Mouse (Mus musculus) cerebellum, adult 9-10 months (tissue): Measurements from ENCODE around the gene Gm11020.
"Not testable (repeated sequence)": the region's sequence is repeated elsewhere in the genome, so short reads cannot be mapped to it uniquely, and the experiment has no call there.

Experiments used
- DNase-seq: peaks from one replicate; pipeline ENCODE4 v3.0.0; 2022

Gm11020 gene

DNA sequence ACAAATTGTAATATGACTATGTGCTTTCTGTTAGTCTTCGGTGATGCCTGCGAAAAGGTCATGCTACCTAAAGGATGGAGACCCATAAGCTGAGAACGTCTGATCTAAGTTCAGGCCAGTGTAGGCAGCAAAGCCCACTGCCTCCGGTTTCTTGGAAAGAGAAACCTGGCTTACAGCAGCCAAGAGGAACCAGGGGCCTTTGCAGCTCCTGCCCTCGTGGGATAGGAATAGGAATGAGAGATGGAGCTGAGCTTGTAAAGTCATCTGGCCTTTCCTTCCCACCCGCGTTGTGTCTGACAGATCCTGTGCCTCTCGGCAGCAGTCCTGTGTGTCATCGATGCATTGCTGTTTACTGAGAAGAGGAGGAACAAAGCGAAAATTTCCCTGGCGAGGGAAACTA, at the start of gene Gm11020:
Gene Gm11020 (plus strand): TSS at position 301 of the 400 bp plus-strand sequence.
- not testable (repeated sequence) for DNase-seq

GRCm38 (mm10) chr8:104293081-104293480, 28.3 kb upstream of the Gm11020 start, which contains the start of gene Cmtm2a:
Gene Cmtm2a (minus strand): TSS chr8:104293181.
- DNase-seq: not testable (repeated sequence)

GRCm38 (mm10) chr8:104294396-104294795, 27.0 kb upstream of the Gm11020 start:
- DNase-seq: no peak

GRCm38 (mm10) chr8:104301577-104301976, 19.8 kb upstream of the Gm11020 start:
- not testable (repeated sequence) for DNase-seq

DNA sequence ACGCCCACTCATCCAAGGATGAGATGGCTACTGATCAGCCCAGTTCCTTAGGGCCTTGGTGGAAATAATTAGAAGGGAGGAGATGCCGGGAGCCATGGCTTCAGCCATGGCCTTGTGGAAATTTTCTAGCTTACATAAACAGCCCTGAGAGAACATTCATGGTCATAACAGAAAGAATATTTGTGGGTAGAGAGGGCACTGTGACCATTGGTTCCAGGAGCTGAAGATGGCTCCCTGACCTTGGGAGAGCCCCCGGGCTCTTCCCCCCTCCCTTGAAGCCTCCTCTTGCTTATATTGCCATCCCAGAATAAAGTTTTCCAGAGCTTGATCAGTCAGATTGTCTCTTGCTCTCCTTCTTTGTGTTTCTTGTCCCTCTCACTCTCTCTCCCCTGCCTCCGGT, 18.8 kb upstream of the Gm11020 start:
- not testable (repeated sequence) for DNase-seq

- no peak for DNase-seq
Measured at GRCm38 (mm10) chr8:104304962-104305361, 16.4 kb upstream of the Gm11020 start.

DNA sequence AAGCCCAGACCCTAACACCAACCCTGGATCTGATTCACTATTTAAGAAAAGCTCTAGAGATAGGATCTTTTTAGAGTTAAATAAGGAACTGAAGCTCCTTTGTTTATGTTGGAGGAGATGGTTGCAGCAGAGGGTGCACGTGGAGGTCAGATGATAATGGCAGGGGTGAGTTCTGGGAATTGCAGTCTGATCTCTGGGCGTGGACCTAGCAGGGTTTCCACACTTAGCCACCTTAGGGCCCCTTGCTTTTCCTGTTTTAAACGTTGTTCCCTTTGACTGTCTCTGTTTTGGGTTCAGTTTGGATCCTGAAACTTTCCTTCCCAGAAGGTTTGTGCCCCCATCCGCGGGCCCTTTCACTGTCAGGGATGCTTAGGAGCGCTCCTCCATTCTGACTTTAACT, 13.0 kb upstream of the Gm11020 start:
- not testable (repeated sequence) for DNase-seq

GRCm38 (mm10) chr8:104309441-104310155, 11.8 kb upstream of the Gm11020 start, which contains the start of the genes Gm45711 and Cmtm1:
Gene Gm45711 (minus strand): TSS chr8:104310081.
Gene Cmtm1 (minus strand): TSS chr8:104310145.
- peak; percentile 26 for DNase-seq

- DNase-seq: not testable (repeated sequence)
Measured at GRCm38 (mm10) chr8:104312023-104312422, 9.3 kb upstream of the Gm11020 start.

DNA sequence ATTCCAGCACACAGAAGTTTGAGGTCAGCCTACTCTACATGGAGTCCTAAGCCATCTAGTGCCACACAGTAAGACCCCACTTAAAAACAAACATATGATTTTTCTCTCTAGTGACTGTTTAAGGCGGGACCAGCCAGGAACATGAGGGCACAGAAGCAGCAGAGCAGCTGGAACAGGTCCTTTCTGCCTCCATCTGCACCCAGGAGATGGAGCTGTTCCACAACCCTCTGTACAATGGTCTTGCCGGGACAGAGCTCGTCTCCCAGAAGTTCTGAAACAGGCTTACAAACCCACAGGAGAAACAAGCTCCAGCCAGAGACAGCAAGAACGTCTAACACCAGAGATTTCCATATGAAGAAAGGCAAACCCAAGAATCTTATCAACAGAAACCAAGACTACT, 8.1 kb upstream of the Gm11020 start:
- no peak for DNase-seq

DNA sequence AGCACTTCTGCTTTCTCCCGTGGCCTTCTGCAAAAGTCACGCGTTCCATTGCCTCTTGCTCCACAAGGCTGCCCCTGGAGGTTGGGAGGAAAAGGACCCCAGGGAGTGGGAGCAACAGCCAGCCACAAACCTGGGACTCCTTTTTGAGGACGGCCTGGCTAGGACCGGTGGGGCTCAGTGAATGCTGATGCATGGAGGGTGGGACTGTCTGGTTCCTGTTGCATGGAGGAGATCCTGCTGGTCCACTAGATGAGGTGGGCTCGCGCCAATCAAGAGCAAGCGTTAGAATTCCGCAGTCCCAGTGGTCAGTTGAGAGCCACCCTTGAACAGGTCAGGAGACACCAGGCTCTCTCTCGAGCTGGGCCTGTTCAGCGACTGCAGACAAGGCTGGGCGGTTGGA, 563 bp downstream of the Gm11020 start, which contains the start of gene Cmtm2b:
Gene Cmtm2b (plus strand): TSS at position 301 of the 400 bp plus-strand sequence.
- not testable (repeated sequence) for DNase-seq

DNA sequence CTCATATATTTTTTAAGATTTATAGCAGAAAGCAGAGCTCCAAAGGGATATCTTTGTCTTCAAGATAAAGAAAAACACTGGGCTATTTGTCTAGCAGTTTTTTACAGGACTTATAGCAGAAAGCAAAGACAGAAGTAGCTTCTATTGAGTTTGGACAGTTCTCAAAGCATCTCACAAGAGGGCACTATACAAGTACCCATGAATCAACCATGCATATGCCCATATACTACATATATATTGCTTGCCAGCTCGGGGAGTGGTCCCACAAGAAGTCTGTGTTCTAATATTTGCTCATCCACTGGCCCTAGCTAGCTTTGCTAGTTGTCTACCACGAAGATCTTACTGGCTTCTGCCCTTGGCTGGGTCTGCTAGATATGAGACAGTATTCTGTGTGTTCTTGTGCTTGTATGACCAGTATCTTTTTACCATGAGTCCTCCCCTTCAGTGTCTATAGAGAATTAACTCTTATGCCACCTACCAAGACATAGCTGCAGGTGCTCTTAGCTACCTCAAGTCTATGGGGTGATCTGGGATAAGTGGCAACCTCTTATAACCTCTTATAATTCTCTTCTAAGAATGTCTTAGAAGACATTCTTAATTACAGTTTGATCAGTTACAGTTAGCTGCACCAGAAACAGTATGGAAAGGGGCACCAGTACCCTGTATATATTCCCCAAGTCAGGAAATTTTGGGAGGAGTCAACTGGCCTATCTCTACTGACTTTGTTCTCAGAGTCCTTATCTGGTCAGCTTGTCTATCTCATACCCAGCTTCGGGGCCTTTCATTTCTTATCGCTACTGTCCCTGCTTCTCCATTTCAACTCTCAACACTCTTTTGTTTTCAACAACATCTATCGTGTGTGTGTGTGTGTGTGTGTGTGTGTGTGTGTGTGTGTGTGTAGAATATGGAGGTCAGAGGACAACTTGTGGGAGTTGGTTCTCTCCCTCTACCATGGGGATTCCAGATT, 11.6 kb downstream of the Gm11020 start:
- no peak for DNase-seq

- DNase-seq: no peak
Measured at GRCm38 (mm10) chr8:104333786-104334185, 12.4 kb downstream of the Gm11020 start.

DNA sequence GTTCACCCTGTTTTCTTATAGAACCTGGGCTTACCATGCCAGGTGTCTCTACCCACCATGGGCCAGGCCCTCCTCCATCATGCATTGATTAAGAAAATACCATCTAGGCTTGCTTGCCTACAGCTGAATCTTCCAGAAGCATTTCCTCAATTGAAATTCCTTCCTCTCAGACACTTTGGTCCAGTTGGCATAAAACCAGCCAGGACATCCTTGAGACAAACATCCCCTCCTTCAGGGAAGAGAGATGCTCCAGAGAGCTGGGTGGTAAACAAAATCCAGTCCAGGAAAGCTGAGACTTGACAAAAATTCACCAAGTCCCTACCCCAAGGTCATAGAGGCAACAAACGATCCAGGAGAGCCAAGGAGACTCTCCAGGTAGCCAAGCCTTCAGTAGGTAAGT, 12.8 kb downstream of the Gm11020 start:
- no peak for DNase-seq

GRCm38 (mm10) chr8:104336806-104337205, 15.4 kb downstream of the Gm11020 start:
- no peak for DNase-seq

- DNase-seq: no peak
Measured at GRCm38 (mm10) chr8:104337890-104338289, 16.5 kb downstream of the Gm11020 start.

DNA sequence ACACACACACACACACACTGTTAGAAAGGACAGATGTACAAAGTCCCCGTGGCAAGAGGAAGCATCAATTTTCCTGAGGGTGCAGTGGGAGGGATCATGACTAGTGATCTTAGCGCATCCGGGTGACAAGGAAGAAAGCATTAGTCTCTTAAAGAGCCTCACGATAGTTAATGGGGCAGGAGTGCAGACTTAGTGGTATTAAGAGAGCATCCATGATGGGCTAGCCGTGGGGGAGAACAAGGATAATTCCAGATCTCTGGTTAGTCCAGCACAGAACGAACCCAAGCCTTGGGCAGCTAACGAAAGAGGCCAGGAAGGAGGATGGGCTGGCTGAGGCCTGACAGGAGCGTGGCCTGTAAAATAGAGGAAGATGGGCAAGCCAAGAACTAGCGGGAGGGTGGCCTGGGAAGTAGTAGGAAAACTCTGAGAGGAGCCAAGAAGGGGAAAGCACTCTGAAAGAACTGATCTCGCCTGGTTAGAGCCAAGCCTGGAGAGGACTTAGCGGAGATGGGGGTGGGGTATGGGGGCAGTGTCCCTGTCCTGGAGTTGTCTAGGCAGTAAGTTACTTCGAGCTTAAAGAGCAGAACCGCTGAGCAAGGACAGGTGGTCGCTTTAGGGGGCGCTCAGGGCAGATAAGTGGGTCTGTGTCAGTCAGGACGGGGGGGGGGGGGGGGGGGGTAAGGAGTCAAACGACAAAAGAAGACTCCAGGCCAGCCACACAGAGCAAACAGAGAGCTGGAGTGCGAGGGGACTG, 18.0 kb downstream of the Gm11020 start, which contains the start of gene Cmtm3:
Gene Cmtm3 (plus strand): TSS at position 182 of the 754 bp plus-strand sequence.
- no peak for DNase-seq

- no peak for DNase-seq
Measured at GRCm38 (mm10) chr8:104339983-104340232, 18.5 kb downstream of the Gm11020 start.

DNA sequence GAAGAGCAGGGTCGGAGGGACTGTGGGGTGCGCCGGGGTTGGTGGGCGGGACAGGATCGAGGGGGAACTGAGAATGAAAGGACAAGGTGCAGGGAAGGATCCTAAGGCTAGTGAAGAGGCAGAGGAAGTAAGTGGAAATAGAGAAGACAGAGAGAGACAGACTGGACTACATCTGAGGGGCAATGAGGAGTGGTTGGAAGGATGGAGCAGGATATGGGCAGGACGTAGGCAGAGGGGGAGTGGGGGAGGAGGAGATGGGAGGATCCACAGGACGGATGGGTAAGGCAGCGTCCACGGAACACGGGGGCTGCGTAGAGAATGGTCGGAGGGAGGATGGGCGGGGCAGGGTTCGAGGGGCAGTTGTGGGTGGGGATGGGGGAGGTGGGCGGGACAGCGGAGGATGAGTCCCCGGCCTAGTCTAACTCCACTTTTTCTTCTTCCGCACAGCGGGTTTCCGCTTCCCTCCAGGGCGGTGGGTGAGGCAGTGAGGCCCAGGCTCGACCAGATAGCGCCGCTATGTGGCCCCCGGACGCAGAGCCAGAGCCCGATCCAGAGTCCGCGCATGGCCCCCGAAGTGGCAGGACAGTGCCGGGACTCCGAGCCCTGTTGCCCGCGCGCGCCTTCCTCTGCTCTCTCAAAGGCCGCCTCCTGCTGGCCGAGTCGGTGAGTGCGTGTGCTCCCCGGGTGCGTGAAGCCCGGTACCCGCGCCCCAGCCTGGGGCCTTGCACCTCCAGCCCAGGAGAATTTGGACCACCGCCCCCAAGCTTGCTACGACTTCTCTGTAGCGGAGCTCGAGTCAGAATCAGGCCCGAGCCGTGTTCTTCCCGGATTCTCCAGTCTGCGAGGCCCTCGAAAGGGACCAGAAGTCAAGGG, 19.1 kb downstream of the Gm11020 start:
- DNase-seq: peak; percentile 38

- no peak for DNase-seq
Measured at GRCm38 (mm10) chr8:104341106-104341561, 19.8 kb downstream of the Gm11020 start.

- DNase-seq: no peak
Measured at GRCm38 (mm10) chr8:104341678-104342077, 20.3 kb downstream of the Gm11020 start.

DNA sequence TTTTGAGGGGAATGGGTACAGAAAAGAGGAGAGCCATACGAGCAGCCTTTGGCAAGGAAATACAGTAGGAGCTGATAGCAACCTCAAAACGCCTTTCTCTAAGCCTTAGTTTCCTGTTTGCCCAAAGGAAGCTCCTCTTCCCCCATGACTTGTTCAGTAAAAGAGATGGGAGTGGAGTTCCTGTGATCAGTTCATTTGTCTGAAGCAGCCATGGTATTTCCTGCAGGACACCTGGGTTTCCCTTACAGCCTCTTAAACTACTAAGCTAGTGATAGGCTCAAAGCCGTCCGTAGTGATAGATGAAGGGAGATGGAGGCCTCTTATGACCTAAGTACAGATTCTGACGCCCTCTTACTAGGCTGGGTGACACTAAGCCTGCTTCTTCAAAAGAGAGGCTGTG, 21.1 kb downstream of the Gm11020 start:
- DNase-seq: no peak
